Mouse (Mus musculus) brain, embryonic 18.5 days (tissue): ENCODE measurements around the gene Gpr21.
A peak's percentile ranks its signal among the peaks of the same experiment; 100 is the strongest.
"Not testable (repeated sequence)": the region's sequence is repeated elsewhere in the genome, so short reads cannot be mapped to it uniquely, and the experiment has no call there.

Experiments
- DNase-seq: peaks from one replicate; pipeline ENCODE4 v3.0.0-alpha.2; 2012; ENCODE audit warnings: low read depth, low spot score

Gpr21 gene

DNA sequence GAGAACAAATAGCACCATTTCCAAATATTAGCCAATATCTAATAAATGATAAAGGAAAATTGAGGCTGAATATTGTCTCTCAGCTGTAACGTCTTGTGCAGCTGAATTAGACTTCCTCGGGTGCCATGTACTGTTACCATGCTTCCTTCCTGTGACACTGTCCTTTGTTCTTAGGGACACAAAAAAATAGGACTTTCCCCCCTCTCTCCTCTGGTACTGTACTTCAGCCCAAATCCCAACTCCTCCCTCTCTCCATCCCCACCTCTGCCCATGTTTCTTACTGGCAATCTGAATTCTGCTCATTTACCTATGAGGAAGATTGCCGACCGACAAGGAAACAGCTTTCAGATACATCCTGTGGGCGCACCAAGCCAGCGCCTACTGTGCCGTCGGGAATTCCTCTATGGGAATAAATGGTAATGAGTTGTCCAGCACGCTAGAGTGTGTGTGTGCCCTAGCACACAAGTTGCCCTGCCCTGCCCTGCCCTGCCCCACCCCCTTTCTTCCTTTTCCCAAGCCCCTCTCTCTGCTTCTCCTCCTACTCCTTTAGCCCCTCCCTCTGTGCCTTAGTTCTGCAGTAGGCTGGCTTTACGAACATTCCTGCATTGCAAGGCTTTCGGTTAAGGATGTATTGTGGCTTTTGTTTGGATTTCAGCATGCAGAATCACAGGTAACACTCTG is at the start of gene Gpr21:
Gene Gpr21, plus strand, starts transcription at position 303 of the 681 bp plus-strand sequence.
- DNase-seq: peak; percentile 72

DNA sequence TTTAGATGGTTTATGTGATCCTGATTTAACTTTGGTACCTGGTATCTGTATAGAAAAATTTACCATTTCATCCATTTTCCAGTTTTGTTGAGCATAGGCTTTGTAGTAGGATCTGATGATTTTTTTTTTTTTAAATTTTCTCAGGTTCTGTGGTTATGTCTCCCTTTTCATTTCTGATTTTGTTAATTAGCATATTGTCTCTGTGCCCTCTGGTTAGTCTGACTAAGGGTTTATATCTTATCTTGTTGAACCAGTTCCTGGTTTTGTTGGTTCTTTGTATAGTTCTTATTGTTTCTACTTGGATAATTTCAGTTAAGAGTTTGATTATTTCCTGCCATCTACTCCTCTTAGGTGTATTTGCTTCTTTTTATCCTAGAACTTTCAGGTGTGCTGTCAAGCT is 36.6 kb upstream of the Gpr21 start:
- no peak for DNase-seq

DNA sequence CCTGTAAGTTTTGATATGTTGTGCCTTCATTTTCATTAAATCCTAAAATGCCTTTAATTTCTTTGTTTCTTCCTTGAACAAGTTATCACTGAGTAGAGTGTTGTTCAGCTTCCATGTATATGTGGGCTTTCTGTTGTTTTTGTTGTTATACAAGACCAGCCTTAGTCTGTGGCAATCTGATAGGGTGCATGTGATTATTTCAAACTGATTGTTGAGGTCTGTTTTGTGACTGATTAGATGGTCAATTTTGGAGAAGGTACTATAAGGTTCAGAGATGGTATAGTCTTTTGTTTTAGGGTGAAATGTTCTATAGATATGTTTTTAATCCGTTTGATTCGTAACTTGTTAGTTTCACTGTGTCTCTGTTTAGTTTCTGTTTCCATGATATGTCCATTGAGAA is 36.1 kb upstream of the Gpr21 start:
- no peak for DNase-seq

DNA sequence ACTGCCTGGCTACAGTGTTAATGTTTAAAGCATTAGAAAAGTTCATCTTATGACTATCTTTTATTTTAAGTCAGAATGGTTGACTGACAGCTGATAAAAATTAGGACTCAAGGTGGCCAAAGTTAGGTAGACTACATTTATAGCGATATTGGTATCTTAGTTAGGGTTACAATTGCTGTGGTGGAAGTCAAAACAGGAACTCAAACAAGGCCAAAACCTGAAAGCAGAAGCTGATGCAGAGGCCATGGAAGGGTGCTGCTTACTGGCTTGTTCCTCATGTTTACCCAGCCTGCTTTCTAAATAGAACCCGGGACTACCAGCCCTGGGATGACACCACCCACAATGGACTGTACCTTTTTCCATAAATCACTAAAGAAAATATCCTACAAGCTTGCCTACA is 32.0 kb upstream of the Gpr21 start:
- no peak for DNase-seq

DNA sequence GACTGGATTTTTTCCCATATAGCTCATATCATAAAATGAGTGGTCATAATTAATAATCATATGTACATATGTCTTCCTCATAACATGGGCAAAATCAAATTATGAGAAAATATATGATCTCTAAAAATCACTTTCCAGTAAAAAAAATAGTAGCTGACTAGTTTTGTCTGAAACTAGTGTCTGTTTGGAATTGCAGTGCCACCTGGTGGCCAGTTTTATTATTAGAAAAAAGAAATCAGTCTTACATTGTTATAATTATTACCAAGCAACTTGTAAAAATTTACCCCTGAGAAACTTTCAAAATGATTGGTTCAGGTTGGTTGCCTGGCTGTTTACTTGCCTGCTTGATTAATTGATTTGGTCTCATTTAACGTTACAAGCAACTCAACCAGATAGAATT is 30.8 kb upstream of the Gpr21 start:
- DNase-seq: peak; percentile 16

DNA sequence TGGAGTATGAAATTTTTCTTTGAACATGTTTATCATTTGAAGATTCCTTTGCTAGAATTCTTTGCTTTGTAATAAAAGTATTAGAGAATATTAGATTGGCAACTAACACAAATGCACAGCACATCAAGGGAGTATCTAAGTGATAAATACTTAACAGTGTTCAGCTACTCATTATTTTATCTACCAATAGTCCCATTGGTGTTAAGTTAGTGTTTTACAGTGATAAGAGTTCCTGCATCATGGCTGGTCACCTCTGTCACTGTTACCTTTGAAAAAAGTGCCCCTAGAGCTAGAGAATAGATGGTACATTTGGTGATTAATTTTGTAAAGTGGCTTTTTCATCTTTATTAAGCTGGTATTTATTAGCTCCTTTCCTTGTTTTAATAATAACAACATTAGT is 29.7 kb upstream of the Gpr21 start:
- DNase-seq: no peak

DNA sequence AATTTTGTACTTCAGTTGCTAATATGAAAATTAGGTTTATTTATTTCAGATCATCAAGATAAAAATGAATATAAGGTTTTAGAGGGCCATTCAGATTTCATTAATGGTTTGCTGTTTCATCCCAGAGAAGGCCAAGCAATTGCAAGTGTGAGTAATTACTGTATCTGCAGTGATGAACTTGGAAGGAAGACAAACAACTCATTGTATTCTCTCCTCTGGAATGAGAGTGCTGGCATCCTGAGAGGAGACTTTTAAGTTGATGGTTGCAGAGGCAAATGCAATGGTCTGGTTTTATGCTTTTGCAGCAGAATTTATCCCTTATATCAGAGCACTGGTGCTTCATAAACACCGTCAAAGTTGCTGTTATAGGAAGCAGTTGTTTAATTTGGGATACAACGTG is 27.2 kb upstream of the Gpr21 start:
- DNase-seq: no peak

DNA sequence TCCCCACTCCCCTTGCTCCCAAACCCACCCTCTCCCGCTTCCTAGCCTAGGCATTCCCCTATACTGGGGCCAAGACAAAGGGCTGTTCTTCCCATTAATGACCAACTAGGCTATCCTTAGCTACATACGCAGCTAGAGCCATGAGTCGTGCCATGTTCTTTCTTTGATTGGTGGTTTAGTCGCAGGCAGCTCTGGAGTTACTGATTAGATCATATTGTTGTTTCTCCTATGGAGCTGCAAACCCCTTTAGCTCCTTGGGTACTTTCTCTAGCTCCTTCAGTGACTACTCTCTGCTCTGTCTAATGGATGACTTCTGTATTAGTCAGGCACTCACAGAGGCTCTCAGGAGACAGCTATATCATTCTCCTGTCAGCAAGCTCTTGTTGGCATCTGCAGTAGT is 18.8 kb upstream of the Gpr21 start:
- no peak for DNase-seq

DNA sequence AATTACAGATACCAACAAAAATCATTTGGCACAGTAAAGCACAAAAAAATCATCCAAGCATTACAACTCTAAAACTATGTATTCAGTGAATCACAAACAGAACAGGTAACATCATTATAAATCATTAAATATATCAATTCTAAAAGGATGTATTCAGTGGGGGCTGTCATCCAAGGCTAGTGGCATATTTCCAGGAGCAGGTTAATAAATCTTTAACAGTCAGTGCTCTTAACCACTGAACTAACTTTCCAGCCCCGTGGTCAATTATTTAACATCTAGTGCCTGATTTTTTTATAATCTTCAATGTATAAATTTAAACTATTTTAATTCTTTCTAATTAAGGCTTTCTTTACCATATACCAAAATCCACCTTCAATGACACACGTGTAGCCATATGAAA is 10.3 kb upstream of the Gpr21 start:
- not testable (repeated sequence) for DNase-seq

DNA sequence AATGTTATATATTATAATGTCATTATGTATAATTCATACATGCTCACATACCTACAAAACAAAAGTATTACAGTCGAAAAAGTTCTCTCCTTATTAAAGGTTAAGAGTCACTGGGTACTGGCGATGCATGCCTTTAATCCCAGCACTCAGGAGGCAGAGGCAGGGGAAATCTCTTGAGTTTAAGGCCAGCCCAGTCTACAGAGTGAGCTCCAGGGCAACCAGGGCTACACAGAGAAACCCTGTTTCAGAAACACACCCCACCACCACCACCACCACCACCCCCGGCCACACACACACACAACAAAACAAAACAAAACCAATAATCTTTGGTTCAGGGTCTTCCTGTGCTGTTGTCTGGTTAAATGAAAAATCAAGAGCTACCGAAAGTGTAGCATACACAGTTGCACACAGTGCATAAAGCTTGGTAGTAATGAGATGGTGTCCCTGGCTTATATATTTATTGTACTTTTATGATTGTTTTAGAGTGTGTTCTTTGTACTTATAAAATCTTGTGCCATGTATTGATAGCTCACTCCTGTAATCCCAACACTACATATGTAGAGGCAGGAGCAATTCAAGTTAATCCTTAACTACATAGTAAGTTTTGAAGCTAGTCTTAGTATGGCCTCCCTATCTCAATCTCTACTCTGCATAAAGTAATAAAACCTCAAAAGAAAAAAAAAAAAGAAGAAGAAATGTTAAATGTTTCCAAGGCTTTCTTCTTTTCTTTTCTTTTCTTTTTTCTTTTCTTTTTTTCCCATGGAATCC is 4.8 kb upstream of the Gpr21 start:
- no peak for DNase-seq

DNA sequence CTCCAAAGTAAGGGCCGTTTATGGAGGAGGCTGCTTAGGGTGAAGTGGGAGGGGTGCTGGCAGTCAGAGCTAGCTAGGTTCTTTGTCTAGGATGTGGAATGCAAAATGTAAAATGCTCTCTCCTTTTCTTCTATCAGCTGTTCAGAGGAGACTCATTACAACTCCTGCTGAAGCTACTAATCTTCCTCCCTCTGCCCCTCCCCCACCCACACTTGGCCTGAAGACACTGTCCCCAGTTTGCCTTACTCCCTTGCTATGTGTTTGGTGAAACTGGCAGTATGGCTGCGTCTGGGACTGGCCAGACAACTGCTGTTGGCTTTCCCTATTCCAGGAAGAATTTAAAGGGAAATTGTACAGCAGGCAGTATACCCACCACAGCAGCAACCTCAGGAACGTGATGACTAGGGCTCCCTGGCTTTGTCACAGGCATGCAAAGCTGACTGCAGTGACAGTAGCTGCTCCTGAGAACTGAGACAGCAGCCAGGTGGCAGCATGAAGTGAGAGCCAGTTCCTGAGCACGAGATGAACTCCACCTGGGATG is 860 bp downstream of the Gpr21 start:
- DNase-seq: peak; percentile 52

DNA sequence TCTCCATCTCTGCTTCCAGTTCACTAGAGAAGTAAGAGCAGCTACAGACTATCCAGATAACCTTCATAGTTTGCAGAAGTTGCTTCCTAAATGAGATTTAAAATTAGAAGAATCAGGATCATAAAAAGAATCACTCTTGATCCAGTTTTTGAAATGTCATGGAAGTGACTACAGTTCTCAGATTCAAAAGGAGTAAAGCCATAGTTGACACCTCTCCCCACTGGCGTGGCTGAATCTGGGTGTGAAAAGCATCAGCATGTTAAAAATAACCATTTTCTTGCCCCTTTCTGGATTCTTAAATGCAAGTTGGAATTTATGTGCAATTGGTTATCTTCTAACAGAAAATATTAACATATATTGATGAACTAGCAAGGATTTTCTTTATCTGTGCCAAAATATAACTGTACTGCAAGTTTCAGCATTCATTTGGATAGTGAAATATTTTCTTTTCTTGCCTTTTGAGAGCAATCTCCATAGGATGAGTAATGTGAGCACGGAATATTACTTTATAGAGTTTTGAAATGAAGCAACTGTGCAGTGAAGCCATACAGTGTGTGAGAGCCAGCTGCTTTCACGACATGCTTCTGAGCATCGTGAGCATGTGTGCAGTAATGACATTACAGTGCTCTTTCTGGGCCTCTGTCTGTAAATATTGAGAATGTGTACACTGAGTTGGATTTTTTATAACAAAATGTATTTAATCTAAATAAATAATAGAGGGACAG is 2.6 kb downstream of the Gpr21 start:
- no peak for DNase-seq

DNA sequence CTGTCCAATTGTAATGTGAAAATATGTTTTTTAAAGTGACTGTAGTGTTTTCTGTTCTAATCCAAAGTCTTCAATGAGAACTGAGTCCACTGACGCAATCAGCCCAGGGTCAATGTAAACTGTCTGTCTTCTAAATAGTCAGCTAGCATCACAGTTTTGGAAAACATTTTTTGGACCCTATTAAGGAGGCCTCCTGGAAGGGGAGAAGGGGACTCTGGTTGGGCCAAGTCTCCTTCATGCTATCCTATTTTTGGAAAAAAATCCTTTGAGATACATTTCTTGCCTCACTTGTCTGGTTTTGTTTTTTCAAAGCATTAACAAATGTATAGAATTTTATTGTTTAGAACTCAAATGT is 3.1 kb downstream of the Gpr21 start:
- DNase-seq: no peak

DNA sequence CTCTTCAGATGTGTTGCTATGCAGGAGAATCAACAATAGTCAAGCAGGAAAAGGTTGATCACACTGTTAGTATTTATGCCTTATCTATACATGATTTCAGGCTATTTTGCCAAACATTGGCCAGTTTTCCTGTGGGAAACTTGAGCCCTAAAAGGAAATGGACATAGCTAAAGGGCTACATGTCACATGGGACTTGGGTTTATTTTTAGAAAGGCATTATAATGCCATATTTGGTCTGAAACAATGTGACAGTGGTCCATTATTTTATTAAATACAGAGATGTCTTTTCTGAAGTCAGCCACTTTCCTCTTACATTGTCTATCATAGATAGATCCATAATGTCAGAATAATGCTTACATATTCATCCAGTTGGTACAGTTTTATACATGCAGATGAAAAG is 11.5 kb downstream of the Gpr21 start:
- DNase-seq: no peak

DNA sequence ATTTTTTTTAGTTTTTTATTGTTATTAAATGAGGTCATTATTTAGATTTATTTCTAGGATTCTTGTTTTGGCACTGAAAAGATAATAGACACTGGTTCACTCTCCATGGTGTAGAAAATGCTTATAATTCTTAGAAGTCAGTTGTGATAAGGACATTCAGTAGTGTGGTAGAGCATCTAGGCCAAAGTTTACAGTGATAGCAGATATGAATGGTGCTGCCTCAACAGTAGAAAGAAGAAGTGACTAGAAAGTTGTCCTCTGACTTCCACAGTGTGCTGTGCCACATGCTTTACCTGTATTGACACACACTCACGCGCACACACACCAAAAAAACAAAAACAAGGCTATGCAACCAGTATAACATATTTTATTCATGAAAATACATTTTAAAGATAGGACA is 13.3 kb downstream of the Gpr21 start:
- no peak for DNase-seq

DNA sequence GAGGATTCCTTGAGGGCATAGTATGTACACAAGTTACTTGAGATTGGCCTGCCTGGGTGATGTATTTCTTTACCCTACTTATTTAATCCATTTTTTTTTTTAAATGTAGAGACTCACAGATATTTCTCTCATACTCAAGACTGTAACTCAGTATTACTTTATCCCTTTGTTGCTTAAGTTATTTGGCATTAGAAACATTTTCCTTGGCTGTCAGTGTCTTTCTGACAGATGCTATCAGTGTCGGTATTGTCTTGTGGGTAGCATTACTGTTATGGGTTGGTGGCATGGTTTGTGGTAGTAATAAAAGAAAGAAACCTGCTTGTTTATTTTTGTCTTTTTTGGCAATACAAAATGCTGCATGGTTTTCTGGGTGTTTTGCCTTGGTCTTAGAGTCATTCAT is 14.6 kb downstream of the Gpr21 start:
- no peak for DNase-seq

DNA sequence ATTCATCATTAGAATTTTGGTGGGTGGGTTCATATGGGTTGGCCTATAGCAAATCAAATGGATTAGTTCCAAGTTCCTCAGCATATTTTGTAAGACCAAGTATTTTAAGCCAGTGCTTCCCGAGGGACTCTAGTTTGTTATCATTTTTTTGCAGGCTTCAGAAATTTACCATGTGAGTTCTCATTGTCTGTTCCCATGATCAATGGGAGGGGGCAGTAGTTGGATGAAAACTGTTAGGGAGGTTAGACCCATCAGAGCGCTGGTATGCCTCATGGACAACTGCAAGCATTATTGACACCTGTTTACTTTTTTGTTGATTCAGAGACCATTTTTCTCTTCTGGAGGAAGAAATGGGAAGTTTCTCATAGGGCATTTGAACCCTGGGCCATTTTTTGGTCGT is 15.5 kb downstream of the Gpr21 start:
- DNase-seq: no peak

DNA sequence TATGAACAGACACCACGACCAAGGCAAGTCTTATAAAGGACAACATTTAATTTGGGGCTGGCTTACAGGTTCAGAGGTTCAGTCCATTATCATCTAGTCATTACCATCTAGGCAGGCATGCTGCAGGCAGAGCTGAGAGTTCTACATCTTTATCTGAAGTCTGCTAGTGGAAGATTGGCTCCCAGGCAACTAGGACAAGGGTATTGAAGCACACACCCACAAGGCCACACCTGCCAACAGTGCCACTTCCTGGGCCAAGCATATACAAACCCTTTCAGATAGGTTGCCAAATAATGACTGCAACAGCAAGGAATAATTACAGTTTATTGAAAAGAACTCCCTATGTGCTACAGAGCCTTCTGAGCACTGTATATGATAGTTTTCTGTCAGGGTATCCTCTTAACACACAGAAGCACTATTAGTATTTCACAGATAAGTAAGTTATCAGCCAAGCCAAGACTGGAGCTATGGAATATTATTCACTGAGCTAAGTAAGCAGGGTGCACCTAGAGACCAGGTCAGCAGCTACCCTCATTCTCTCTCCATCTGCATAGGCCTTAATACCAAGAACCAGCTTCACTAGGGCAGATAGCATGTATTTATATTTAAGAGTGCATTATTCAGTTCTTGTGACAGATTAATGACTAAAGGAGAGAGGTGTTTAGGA is 33.3 kb downstream of the Gpr21 start:
- DNase-seq: no peak

DNA sequence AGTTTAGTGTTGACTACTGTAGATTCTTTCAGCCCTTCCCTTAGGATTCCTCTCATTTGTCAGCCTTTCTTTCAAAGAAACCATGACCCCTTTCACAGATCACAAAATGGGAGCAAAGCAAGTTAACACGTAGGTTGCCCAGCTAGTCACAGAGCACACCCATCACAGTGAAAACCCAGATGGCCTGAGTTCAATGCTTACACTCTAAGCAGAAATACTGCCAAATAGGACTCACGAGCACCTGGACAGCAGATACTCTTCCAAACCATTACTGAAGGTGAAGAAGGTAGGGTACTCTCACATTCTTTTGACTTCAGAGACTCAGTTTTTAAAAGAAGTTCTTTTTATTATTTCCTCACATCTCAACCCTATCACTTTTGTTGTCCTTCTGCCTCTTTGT is 40.2 kb downstream of the Gpr21 start:
- DNase-seq: no peak

DNA sequence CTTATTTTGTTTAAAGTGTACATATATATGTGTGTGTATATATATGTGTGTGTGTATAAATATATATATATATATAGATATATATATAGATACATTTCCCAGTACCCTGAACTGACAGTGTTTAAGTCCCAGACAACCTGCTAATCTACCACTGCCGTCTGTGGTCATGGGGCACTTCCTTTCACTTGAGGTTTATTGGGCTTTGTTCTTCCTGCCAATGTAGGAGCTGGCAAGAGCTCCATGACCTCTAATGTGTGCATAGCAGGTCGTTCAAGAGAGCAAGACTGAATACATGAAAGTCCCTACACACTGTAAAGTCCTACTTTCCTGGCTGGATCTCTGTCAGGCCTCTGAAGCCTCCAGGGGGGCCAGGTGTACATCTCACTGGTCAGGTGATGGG is 49.4 kb downstream of the Gpr21 start:
- no peak for DNase-seq

DNA sequence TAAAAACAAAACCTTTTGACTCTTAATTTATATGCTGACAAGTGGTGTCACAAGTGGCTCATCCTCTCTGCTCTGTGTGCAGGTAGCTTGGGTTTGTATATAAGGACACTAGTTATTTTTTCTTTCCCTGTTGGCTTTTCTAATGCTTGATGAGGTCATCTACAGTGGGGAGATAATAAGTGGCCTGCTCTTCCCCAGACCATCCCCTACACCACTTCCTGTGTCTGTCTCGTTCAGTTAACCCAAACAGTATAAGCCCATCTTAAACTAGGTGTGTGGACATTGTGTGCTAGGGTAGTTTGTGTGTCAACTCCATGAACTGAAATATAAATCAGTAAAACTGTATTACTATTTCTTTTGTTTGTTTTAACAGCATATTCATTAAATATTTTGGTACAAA is 49.9 kb downstream of the Gpr21 start:
- DNase-seq: no peak

DNA sequence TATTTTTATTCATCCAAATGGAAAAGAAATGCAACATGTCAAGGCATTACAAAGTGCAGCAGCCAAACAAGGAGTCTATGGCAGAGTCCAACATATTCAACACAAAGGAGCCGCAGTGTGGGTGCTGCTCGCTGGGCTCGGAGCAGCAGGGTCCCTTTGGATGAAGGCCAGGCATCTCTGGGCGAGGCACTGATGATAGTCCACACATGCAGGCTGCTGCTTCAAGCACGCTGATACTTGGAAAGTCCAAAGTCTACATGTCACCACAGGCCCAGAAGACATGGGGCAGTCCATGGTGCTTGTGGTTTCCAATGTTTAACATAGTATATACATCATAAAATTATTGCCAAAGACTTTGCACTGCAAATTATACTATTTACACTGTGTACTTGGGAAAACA is 53.8 kb downstream of the Gpr21 start:
- DNase-seq: no peak
